Mouse (Mus musculus): ENCODE results near the gene Tspan15.

Gene Tspan15

DNA sequence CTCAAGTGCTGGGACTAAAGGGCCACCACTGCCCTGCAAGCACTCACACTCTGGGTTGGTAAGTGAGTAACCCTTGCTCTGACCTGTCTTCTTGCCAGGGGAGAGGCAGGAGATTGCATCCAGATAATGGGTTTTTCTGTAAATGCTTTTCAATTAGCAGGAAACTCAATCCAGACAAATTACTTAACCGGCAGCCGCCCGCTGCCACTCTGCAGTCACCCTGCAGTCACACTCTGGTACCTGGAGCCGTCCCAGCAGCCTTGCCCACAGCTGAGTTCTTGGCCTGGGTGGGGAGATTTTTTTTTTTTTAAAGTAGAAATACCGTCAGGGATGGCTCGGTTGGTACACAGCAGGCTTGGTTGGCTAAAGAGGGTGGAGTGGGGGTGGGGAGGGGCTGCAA lies 2.9 kb downstream of the Tspan15 start:
- DNase-seq (ENCODE audit: low read depth, low spot score) = no peak

DNA sequence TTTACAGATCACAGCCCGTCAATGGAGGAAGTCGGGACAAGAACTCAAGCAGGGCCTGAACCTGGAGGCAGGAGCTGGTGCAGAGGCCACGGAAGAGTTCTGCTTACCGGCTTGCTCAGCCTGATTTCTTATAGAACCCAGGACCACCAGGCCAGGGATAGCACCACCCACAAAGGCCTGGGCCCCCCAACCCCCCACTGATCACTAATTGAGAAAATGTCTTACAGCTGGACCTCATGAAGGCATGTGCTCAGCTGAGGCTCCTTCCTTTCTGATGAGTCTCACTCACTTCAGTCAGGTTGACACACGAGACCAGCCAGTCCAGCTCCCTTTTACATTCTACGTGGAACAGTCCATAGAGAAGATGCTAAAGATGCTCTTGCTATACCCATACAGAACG lies 5.2 kb downstream of the Tspan15 start:
- DNase-seq (ENCODE audit: low read depth, low spot score) = no peak

DNA sequence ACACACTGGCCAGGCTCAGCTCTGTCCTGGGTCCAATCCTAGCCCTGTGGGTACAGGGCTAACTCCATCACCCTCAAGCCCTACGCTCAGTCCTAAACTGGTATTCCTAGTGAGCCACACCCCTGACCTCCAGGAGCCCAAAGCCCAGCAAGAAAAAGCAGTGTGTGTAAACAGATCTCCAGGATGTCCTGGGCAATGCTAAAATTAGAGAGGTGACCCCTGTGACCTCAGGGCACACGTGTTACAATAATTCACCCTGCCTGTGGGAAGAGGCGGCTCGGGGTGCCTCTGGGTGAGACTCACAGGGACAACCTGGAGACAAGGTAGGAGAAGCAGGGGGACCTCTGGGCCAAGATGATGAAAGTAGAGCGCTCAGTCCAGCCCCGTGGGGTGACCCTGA lies 6.8 kb downstream of the Tspan15 start:
- no peak for DNase-seq (ENCODE audit: low read depth, low spot score)

DNA sequence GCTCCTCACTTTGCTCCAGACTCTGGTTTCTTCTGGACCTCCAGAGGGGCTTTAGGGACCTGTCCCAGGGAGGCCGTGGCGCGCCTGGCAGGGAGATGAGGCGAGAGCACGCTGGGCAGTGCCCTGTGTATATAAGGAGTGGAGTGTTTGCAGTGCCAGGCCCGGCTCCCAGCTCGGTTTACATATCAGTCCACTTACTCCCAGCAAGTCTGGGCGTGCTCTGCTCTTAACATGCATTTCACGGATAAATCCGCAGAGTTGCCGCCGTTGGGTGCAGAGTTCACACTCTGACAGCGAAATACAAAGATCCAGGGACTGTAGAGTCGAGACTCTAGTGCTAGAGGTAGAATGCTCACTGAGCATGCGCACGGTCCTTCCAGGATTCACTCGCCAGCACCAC lies 8.3 kb downstream of the Tspan15 start:
- no peak for DNase-seq (ENCODE audit: low read depth, low spot score)

DNA sequence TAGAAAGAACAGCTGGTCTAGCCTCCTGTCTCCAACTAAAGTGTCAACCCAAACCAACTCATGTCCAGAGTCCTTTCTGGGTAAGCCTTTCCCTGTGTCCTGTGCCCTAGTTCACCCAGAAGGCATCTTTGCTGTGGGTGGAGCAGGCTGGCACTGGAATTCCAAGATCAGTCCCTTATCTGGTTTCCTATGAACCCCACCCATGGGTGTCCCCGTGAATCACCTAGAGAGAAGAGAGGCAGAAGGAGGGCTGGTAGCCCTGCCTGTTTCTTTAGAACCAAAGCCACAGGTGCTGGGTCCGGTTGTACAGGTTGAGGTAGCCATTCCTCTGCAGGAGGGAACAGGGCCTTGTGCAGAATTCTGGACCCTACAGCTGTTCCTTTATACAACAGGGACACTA lies 9.4 kb downstream of the Tspan15 start:
- no peak for DNase-seq (ENCODE audit: low read depth, low spot score)

DNA sequence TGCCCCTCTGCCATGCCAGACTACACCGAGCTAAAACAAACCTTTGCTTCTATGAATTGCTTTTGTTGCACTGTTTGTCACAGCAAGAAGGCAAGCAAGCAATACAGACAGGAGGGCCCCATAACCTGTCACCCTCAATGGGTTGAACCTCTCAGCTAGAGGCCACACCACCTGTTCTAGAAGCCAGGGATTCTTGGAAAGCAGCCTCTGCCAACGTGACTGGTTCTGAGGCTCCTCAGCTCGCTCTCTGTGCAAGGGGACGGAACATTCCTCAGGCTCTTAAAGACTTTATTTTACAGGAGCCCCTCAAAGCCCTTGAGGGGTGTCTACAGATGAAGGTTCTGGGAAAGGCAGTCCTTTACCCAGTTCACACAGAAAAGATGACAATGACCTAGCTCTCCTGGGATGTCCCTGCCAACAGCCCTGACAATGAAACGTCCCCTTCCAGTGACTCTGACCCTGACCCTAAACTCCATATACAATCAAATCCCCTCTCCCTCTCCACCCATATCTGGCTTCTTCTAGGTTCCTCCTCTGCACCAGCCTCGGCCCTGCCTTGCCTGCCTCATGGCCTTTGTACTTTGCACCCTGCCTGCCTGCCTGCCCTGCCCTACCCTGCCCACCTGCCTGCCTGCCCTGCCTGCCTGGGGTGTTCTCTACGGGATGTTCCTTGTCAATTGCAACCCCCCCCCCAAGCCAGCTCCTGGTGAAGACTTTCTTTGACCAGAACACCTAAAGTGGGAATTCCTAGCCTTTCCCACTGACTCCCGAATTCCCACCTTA lies 10.1 kb downstream of the Tspan15 start:
- DNase-seq (ENCODE audit: low read depth, low spot score) = no peak

GRCm38 (mm10) chr10:62218789-62219172 lies 12.3 kb downstream of the Tspan15 start:
- no peak for DNase-seq (ENCODE audit: low read depth, low spot score)

GRCm38 (mm10) chr10:62218044-62218788 lies 12.8 kb downstream of the Tspan15 start:
- no peak for DNase-seq (ENCODE audit: low read depth, low spot score)

GRCm38 (mm10) chr10:62217196-62217595 lies 13.9 kb downstream of the Tspan15 start:
- DNase-seq (ENCODE audit: low read depth, low spot score) = no peak

DNA sequence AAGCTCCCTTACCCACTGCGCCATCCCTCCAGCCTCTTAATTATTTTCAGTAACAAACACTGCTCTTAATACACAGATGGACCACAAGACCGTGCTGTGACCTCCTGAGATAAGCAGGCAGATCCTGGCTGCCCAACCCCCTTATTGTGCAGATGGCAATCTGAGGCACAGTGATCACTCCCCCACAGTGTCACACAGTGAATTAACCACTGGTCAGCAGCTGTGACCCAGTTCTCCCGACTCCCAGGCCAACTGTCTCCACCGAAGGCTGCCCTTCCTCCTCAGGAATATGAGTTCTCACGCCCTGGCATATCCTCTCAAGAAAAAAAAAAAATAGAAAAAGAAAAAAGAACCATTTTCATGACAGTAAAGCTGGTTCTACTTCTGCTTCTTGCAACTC lies 14.5 kb downstream of the Tspan15 start:
- DNase-seq (ENCODE audit: low read depth, low spot score) = no peak

DNA sequence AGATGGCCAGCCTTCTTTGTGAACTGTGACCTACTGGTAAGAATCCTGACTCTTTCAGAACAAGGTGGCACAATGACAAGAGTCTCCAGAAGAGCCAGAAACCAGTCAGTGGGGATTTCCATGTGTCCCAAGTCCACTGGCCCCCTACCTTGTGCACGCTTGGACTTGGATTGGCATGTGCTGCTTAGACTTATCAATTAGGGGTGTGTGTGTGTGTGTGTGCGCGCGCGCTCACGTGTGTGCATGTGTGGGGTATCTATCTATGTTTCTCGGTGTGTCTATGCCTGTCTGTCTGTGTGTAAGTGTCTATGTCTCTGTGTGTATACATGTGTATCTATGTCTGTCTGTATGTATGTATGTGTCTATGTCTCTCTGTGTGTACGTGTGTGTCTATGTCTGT lies 15.4 kb downstream of the Tspan15 start:
- DNase-seq (ENCODE audit: low read depth, low spot score) = no peak

- DNase-seq (ENCODE audit: low read depth, low spot score) = no peak
Observed at GRCm38 (mm10) chr10:62215169-62215616, 15.9 kb downstream of the Tspan15 start.

DNA sequence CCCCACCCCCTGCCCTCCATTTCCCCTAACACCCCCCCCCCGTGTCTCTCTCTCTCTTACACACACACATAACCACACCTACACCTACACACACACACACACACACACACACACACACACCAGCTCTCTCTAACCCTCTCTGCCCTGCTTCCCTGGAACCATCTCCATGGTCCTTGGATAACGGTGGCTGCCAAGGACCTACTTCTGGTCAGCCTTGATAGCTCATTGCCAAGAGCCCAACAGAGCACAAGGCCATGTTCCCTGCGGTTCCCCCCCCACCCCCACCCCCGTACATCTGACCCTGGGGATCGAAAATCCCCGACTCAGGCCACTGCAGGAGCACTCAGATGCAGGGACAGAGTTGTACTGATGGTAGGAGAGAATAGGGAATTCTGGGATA lies 19.7 kb downstream of the Tspan15 start:
- DNase-seq (ENCODE audit: low read depth, low spot score) = no peak

DNA sequence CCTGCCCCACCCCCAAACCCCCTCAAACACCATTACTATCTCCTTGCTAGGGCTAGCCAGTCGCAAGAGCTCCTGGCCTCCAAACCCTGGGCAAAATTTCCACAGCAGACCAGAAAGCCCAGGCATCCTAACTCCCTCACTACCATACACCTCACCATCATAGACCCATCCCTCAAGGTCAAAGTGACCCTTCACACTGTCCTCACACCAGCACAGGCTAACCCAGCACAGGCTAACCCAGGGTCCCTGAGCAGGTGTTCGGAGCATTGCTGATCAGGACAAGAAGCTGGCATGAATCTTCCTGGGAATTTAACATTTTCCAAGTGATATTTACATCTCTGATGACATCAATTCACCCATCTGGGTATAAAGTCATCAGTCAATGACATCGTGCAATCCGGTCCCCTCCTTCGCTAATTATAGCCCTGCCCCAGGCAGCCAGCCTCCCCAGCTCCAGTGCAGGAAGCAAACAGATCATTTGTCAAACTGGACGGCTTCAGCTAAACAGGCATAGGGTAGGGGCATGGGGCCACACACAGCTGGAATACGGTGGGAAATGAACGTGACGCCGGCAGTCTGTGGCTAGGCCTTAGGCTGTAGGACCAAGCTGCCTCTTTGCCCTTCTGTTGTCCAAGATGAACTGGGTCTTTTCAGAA lies 22.7 kb downstream of the Tspan15 start:
- no peak for DNase-seq (ENCODE audit: low read depth, low spot score)

DNA sequence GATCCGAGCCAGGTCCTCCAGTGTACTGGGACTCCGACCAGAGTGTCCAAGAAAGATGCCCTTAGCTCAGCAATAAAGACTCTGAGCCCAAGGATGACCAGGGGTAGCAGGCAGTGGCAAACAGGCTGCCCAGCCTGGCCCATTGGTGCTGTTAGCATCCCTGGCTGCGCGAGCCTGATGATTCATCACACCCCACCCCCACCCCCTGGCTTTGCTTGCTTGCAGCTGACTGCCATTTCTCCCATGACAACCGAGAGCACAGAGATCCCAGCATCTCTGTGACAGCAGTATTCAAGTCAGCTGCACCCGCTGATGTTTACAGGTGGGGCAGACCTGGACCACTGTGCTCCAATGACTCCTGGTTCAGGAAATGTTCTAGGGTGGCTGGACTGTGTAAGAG lies 28.5 kb downstream of the Tspan15 start:
- DNase-seq (ENCODE audit: low read depth, low spot score) = no peak

- DNase-seq (ENCODE audit: low read depth, low spot score) = no peak
Observed at GRCm38 (mm10) chr10:62198891-62199290, 32.2 kb downstream of the Tspan15 start.

DNA sequence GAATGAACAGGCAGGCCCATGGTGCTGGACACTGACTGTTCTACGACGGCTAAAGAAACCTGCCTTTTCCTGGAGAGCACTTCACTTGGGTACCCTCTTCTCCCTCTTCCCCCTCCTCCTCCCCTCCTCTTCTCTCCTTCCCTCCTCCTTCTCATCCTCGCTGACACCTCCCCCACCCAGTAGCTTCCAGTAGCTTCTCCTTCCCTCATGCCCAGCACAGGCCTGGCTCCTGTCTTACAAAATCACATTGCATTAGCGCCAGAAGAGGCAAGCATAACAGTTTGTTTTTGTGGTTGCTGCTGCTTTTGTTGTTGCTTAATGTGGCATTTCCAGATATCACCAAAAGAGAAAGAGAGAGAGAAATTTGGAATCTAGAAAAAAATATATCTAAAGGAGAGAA lies 33.6 kb downstream of the Tspan15 start:
- no peak for DNase-seq (ENCODE audit: low read depth, low spot score)

GRCm38 (mm10) chr10:62195376-62195775 lies 35.7 kb downstream of the Tspan15 start:
- DNase-seq (ENCODE audit: low read depth, low spot score) = peak; percentile 26

GRCm38 (mm10) chr10:62194946-62195345 lies 36.1 kb downstream of the Tspan15 start:
- no peak for DNase-seq (ENCODE audit: low read depth, low spot score)

DNA sequence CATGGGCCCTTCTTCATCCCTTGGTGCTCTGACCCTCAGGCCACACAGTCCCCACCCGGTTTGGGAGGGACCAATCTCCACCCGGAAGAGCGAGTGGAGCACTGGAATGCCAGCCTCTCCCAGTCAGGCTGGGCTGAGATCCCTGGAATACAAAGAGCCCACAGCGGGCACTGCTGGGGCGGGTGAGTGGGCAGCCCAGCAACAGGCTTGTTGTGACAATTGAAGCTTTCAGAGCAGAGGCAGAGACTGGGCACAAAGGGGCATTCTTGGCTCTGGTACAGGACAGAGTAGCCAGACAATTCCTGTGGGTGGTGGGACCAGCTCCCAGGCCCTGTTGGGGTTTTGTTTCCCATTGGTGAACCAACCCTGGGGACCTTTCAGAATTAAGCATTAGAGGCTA lies 36.6 kb downstream of the Tspan15 start:
- no peak for DNase-seq (ENCODE audit: low read depth, low spot score)

DNA sequence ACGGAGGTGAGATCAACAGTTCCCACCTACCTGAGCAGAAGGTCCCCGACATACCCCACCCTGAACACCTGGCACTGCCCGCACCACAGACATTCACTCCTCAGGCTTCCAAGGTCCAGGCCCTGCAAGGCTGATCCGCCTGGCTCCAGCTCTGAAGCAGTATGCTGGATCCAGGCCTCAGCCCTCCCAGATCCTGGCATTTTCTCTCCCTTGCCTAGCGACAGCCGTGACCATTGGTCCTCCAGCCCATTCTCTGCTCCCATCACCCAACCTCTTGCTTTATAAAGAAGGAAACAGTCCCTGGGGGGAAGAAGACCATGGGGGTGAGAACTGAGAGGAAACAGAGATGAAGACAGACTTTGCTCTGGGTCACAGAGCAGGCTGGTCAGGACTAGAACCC lies 37.0 kb downstream of the Tspan15 start:
- no peak for DNase-seq (ENCODE audit: low read depth, low spot score)

DNA sequence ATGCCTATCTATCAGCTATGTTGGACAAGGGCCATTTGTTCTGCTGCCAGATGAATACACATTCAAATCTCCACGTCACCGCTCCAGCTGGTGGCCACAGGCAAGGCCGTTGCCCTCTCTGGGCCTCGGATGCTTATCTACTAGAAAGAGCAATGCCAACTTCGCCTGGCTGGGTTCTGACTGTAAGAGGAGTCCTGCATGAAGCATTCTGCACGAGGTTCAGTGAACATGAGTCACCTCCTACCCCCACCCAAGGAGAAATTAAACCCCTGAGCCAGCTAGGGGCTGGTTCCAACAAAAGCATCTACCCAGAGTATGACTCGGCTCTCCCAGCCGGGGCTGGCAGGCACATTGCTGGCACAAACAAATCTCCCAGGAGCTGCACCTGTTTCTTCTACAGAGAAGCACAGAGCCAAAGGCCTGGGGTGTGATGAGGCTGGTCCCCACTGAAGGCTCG lies 38.3 kb downstream of the Tspan15 start:
- peak; percentile 70 for DNase-seq (ENCODE audit: low read depth, low spot score)

DNA sequence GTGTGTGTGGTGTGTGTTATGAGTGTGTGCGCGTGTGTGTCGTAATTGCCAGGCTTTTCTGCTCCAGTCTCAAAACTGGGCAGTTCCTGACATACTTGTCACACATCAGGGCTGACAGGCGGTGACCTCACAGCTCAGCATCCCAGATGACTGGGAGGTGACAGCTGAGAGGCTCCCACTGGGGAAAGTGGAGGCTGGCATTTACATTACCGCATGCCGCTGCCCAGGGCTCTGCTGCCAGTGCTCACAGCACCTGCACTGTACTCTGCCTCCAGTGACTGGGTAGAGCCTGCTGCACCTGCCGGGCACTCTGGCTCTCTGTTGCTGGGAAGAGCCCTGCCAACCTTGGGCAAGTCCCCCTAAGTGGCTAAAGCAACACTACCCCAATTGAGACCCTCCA lies 40.2 kb downstream of the Tspan15 start:
- DNase-seq (ENCODE audit: low read depth, low spot score) = no peak
